Mouse (Mus musculus) testis, adult 2 months (tissue): ENCODE measurements at regions not wholly inside any gene's neighbourhood (a gene's known extent, or its start where the extent isn't known, plus 50 kb on each side); places are given as distances from the start of the nearest gene placed in this dataset.

Source experiments
- CTCF ChIP-seq: fragments of 200-500 bp; IDR thresholded peaks from 2 replicates; pipeline ENCODE4 v1.5.1; 2012; ENCODE audit warnings: low read depth, mild to moderate bottlenecking, inconsistent platforms, low read length, moderate library complexity; ENCODE audit not compliant: control insufficient read depth, insufficient read depth, insufficient replicate concordance
- POLR2A ChIP-seq: fragments of 200-500 bp; IDR thresholded peaks from 2 replicates; pipeline ENCODE4 v1.6.1; 2012; ENCODE audit warnings: low read depth, mild to moderate bottlenecking, inconsistent platforms, low read length, moderate library complexity; ENCODE audit not compliant: control insufficient read depth

DNA sequence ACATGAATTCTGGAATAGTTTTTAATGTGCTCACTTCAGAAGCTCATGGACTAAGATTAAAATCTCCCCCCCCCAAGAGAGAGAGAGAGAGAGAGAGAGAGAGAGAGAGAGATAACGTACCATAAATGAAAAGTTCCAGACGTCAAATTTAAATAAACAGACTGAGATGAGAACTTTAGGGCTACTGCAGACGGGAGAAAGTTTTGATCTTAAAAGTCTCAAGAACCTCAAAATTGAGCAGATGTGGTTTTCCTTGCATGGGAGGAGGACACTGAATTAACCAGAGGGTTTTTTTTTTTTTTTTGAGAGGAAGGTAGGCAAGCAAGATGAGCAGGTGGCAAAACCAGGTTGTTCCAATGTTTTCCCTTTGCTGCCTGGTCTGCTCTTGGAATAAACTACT lies 108.0 kb upstream of the 4933412E24Rik start:
- TF ChIP-seq POLR2A (no peak), CTCF (no peak)
